ENCODE assay signal across 1 mouse cellular context in the genomic region with DNA sequence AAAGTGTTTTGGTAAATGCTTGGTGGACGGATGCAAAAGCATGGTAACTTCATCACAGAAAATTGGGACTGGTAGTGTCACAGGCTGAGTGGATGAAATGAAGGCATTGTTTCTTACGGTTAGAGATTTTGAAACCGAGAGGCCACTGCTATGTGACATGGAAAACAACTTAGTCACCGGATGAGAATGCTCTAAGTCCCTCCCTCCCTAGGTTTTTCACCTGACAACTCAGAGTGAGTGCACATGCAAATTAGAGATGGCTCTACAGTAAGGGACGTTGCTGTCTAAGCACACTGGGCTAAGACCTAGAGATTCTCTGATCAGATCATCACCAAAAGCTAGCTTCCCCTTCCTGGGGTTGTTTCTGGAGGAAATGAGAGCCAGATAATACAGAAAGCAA.
TF ChIP-seq lines count a peak whose summit lies in the region.

No protein-coding gene starts in this region.

TF ChIP-seq in CH12.LX, 34 proteins besides CTCF, POLR2A, EP300 and RAD21 (continued from another document):
- peak; percentile 42; the same call in 1 of the 2 replicates for TF ChIP-seq ELF1 (IDR thresholded peaks at IDR 0.05; ENCODE audit: low read depth, low read length)
- TF ChIP-seq POLR2AphosphoS2 (IDR thresholded peaks at IDR 0.05; ENCODE audit: low read depth, low read length) = no peak
- no peak; the same call in 1 of the 2 replicates for TF ChIP-seq MAX (IDR thresholded peaks at IDR 0.05; ENCODE audit: low read length)
- TF ChIP-seq MYC (IDR thresholded peaks at IDR 0.05; ENCODE audit: low read depth, low read length) = peak; percentile 55; the same call in 1 of the 2 replicates
- TF ChIP-seq ZNF384 (IDR thresholded peaks at IDR 0.05; ENCODE audit: low read depth, low read length) = no peak
- TF ChIP-seq HCFC1 (IDR thresholded peaks at IDR 0.05; ENCODE audit: low read depth, low read length) = peak; percentile 55; the same call in 1 of the 2 replicates
- TF ChIP-seq BHLHE40 (IDR thresholded peaks at IDR 0.05; ENCODE audit: low read depth, low read length) = peak; percentile 84
- TF ChIP-seq IRF4 (IDR thresholded peaks at IDR 0.05; ENCODE audit: low read depth, low read length) = peak; percentile 89
- peak; percentile 68 for TF ChIP-seq SIN3A (IDR thresholded peaks at IDR 0.05; ENCODE audit: low read length)
- peak; percentile 56; the same call in 1 of the 2 replicates for TF ChIP-seq JUN (IDR thresholded peaks at IDR 0.05; ENCODE audit: insufficient read depth, low read depth, low read length)
- TF ChIP-seq PAX5 (IDR thresholded peaks at IDR 0.05; ENCODE audit: low read length) = no peak
- TF ChIP-seq ETS1 (conservative IDR thresholded peaks at IDR 0.05; ENCODE audit: low read depth, low read length) = peak; percentile 74
- 0 out of 2 replicates have a peak, but pooled peaks have one; percentile 5 for TF ChIP-seq ZMIZ1 (IDR thresholded peaks at IDR 0.05; ENCODE audit: low read depth, low read length)
- TF ChIP-seq RCOR1 (conservative IDR thresholded peaks at IDR 0.05; ENCODE audit: low read depth, low read length) = 0 out of 2 replicates have a peak, but pooled peaks have one; percentile 28
- TF ChIP-seq GABPA (IDR thresholded peaks at IDR 0.05; ENCODE audit: insufficient replicate concordance, low read depth, low read length) = no peak
- peak; percentile 34; the same call in 1 of the 2 replicates for TF ChIP-seq NRF1 (IDR thresholded peaks at IDR 0.05; ENCODE audit: low read depth, low read length)
- peak; percentile 22; the same call in 1 of the 2 replicates for TF ChIP-seq TCF12 (IDR thresholded peaks at IDR 0.05; ENCODE audit: low read depth, low read length)
- TF ChIP-seq ZC3H11A (IDR thresholded peaks at IDR 0.05; ENCODE audit: low read depth, low read length) = no peak
- TF ChIP-seq UBTF (IDR thresholded peaks at IDR 0.05; ENCODE audit: low read depth, low read length) = no peak
- no peak for TF ChIP-seq SMC3 (IDR thresholded peaks at IDR 0.05; ENCODE audit: low read depth, low read length)
- TF ChIP-seq CHD1 (IDR thresholded peaks at IDR 0.05; ENCODE audit: low read depth, low read length) = no peak
- peak; percentile 44; the same call in 1 of the 2 replicates for TF ChIP-seq CHD2 (IDR thresholded peaks at IDR 0.05; ENCODE audit: low read length)
- no peak for TF ChIP-seq USF1 (IDR thresholded peaks at IDR 0.05; ENCODE audit: low read depth, low read length)
- TF ChIP-seq MEF2A (IDR thresholded peaks at IDR 0.05; ENCODE audit: borderline replicate concordance, low read depth, low read length) = peak; percentile 69; the same call in 1 of the 2 replicates
